Mouse (Mus musculus) macrophage (primary cell): Measurements from ENCODE around the gene Il11ra1. TPM values are rescaled to one million over a fixed set of nuclear protein-coding genes. Genes with fewer than 3 reads are reported as not detected.

Source experiments
- H3K27ac ChIP-seq: fragments of 350-480 bp; formaldehyde crosslinking; 2 replicates; pipeline ENCODE4 v1.9.0; 2021
- H3K36me3 ChIP-seq: fragments of 350-480 bp; formaldehyde crosslinking; 2 replicates; pipeline ENCODE4 v1.9.0; 2021; ENCODE audit errors: inconsistent target
- H3K4me3 ChIP-seq: fragments of 350-480 bp; formaldehyde crosslinking; 2 replicates; pipeline ENCODE4 v1.9.0; 2021; ENCODE audit errors: inconsistent target
- H3K79me2 ChIP-seq: fragments of 350-480 bp; formaldehyde crosslinking; 2 replicates; pipeline ENCODE4 v1.9.0; 2021; ENCODE audit errors: inconsistent target
- WGBS: methylation state at CpG from one replicate; pipeline ENCODE4 v1.1.7; 2026; ENCODE audit warnings: inconsistent platforms; ENCODE audit not compliant: missing documents; 5-methylcytosine and 5-hydroxymethylcytosine counted together
- polyA plus RNA-seq: library from polyadenylated mRNA; stranded (reverse); fragments of 250-400 nt; gene quantifications from 3 replicates; pipeline ENCODE4 v1.2.4, GENCODE M21; 2018; ENCODE audit warnings: inconsistent platforms

The Il11ra1 gene
- polyA plus RNA-seq, 1 experiment from 2014 or later = 34.7 TPM

- 86% methylated on average over 4 of the region's 4 CpGs for WGBS
- no peak overlapping the region for H3K4me3 ChIP-seq
- H3K79me2 ChIP-seq = no peaks in the 10 kb centered on the region; the same call in 1 of the 2 replicates
- H3K36me3 ChIP-seq = no peaks in the 10 kb centered on the region
- no peak overlapping the region for H3K27ac ChIP-seq
Observed at GRCm38 (mm10) chr4:41710229-41710628, 10.4 kb downstream of the Il11ra1 start.

GRCm38 (mm10) chr4:41711705-41712375 lies 12.1 kb downstream of the Il11ra1 start:
- H3K27ac ChIP-seq = no peak overlapping the region
- H3K4me3 ChIP-seq = no peak overlapping the region
- no peaks in the 10 kb centered on the region; the same call in 1 of the 2 replicates for H3K79me2 ChIP-seq
- H3K36me3 ChIP-seq = peaks cover 8% of the 10 kb centered on the region; the same call in 1 of the 2 replicates
- 88% methylated on average over 16 of the region's 16 CpGs for WGBS

- Histone ChIP-seq H3K4me3 (peak overlapping the region; percentile 91), H3K27ac (peak overlapping the region; percentile 54), H3K36me3 (peaks cover 16% of the 10 kb centered on the region; the same call in 1 of the 2 replicates), H3K79me2 (no peaks in the 10 kb centered on the region; the same call in 1 of the 2 replicates)
- WGBS = 50% methylated on average over 27 of the region's 31 CpGs
Observed at GRCm38 (mm10) chr4:41712421-41713196, 12.8 kb downstream of the Il11ra1 start.

- under 1% methylated on average over 61 of the region's 61 CpGs for whole genome bisulfite sequencing
- Histone ChIP-seq H3K27ac (peak within 1 kb of the TSS; percentile 54), H3K4me3 (peak within 1 kb of the TSS; percentile 91), H3K36me3 (peaks cover 23% of the 10 kb centered on the region; the same call in 1 of the 2 replicates), H3K79me2 (no peaks in the 10 kb centered on the region; the same call in 1 of the 2 replicates)
Observed at GRCm38 (mm10) chr4:41713197-41714067, 13.6 kb downstream of the Il11ra1 start, which contains the start of gene Rpp25l. Rpp25l (minus strand) TSS chr4:41713534.

GRCm38 (mm10) chr4:41714276-41714675 lies 14.5 kb downstream of the Il11ra1 start:
- Histone ChIP-seq H3K27ac (no peak overlapping the region), H3K79me2 (no peaks in the 10 kb centered on the region; the same call in 1 of the 2 replicates), H3K4me3 (no peak overlapping the region), H3K36me3 (peaks cover 31% of the 10 kb centered on the region)
- 12% methylated on average over 8 of the region's 8 CpGs for WGBS

- Histone ChIP-seq H3K79me2 (no peaks in the 10 kb centered on the region; the same call in 1 of the 2 replicates), H3K36me3 (peaks cover 39% of the 10 kb centered on the region), H3K27ac (no peak overlapping the region), H3K4me3 (no peak overlapping the region)
- WGBS = 80% methylated on average over 8 of the region's 8 CpGs
Observed at GRCm38 (mm10) chr4:41715082-41715481, 15.3 kb downstream of the Il11ra1 start.

GRCm38 (mm10) chr4:41715596-41715995 lies 15.8 kb downstream of the Il11ra1 start:
- Histone ChIP-seq H3K27ac (no peak overlapping the region), H3K79me2 (no peaks in the 10 kb centered on the region; the same call in 1 of the 2 replicates), H3K36me3 (peaks cover 45% of the 10 kb centered on the region), H3K4me3 (no peak overlapping the region)
- 89% methylated on average over 5 of the region's 5 CpGs for WGBS

GRCm38 (mm10) chr4:41716834-41717233 lies 17.0 kb downstream of the Il11ra1 start:
- H3K4me3 ChIP-seq = no peak overlapping the region
- peaks cover 46% of the 10 kb centered on the region for H3K36me3 ChIP-seq
- H3K27ac ChIP-seq = no peak overlapping the region
- 96% methylated on average over 6 of the region's 6 CpGs for WGBS
- H3K79me2 ChIP-seq = peaks cover 6% of the 10 kb centered on the region

- peaks cover 17% of the 10 kb centered on the region for H3K79me2 ChIP-seq
- WGBS = under 1% methylated on average over 27 of the region's 27 CpGs
- H3K27ac ChIP-seq = peak within 1 kb of the TSS; percentile 21; the same call in 1 of the 2 replicates
- peak within 1 kb of the TSS; percentile 95 for H3K4me3 ChIP-seq
- peaks cover 27% of the 10 kb centered on the region for H3K36me3 ChIP-seq
Observed at GRCm38 (mm10) chr4:41722918-41723351, 23.1 kb downstream of the Il11ra1 start, which contains the start of gene Dctn3. Dctn3 (minus strand) TSS chr4:41723170.

GRCm38 (mm10) chr4:41726826-41727621 lies 27.2 kb downstream of the Il11ra1 start:
- no peak overlapping the region for H3K4me3 ChIP-seq
- H3K36me3 ChIP-seq = no peaks in the 10 kb centered on the region
- H3K27ac ChIP-seq = no peak overlapping the region
- WGBS = 37% methylated on average over 17 of the region's 20 CpGs
- H3K79me2 ChIP-seq = peaks cover 9% of the 10 kb centered on the region

GRCm38 (mm10) chr4:41731052-41731765 lies 31.4 kb downstream of the Il11ra1 start, which contains the start of gene Arid3c:
Arid3c (minus strand) TSS chr4:41731142.
- no peak within 1 kb of the TSS for H3K4me3 ChIP-seq
- no peaks in the 10 kb centered on the region for H3K79me2 ChIP-seq
- H3K36me3 ChIP-seq = no peaks in the 10 kb centered on the region
- no peak within 1 kb of the TSS for H3K27ac ChIP-seq
- 2% methylated on average over 39 of the region's 50 CpGs for WGBS

GRCm38 (mm10) chr4:41737602-41738255 lies 37.9 kb downstream of the Il11ra1 start:
- Histone ChIP-seq H3K79me2 (peaks cover 13% of the 10 kb centered on the region), H3K27ac (peak overlapping the region; percentile 15), H3K36me3 (no peaks in the 10 kb centered on the region), H3K4me3 (no peak overlapping the region)
- 15% methylated on average over 8 of the region's 8 CpGs for WGBS
